Mouse (Mus musculus) kidney, adult 2 months (tissue): ENCODE measurements around the gene Phyhipl.

Experiments used
- CTCF ChIP-seq: fragments of 200-500 bp; conservative IDR thresholded peaks from 2 replicates; pipeline ENCODE4 v1.5.1; 2011; ENCODE audit warnings: low read depth, mild to moderate bottlenecking, control low read depth, low read length, moderate library complexity, mixed read lengths; ENCODE audit not compliant: insufficient read depth, insufficient read length
- POLR2A ChIP-seq: fragments of 200-500 bp; IDR thresholded peaks from one replicate; pipeline ENCODE4 v1.6.1; 2011; ENCODE audit warnings: low read depth, low read length, control low read depth

DNA sequence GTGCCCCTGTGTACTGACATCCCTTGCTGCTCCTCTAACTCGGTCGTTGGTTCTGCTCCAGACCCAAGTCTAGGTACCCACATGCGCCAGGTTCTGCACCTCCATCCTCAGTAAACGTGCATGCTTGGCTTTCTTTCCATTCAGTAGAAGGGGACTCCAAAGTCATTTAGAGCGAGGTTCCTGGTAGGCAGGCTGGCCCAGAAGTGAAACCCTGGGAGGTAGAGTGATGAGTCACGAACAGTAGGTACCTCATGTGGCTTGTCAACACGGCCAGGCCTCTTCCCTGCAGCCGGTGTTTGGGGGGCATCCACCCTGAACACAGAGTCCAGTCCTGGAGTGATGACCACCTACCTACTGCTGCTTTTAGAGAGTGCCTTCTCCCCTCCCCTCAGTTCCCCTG is 139.1 kb downstream of the Phyhipl start:
- TF ChIP-seq POLR2A: no peak
- no peak for TF ChIP-seq CTCF
